Comparison of ENCODE assay signal across 9 mouse cellular contexts in genomic region chr19:21913748-21914611, GRCm38 (mm10).
DNase-seq lines count a peak whose midpoint lies in the region; ATAC-seq and TF ChIP-seq lines count a peak whose summit lies in the region.
"Had no signal": no experiment of that assay in that cellular context is flagged by ENCODE, and none has a peak within 500 bp of the region (broad histone marks: within the 10 kb centered on the region; RNA-seq: fewer than 3 reads in every experiment).

No protein-coding gene starts in this region.

- H3K9ac ChIP-seq in stomach, embryonic 14.5 days (replicated peaks; ENCODE audit: low read depth, low read length): no peak overlapping the region
- no peak overlapping the region for H3K9ac ChIP-seq in stomach, postnatal 0 days (ENCODE audit: low read length)
- H3K9ac ChIP-seq in liver, postnatal 0 days (replicated peaks): no peak overlapping the region
- no peak overlapping the region for H3K9ac ChIP-seq in midbrain, embryonic 16.5 days (ENCODE audit: low read depth, low read length)

- H3K27me3 ChIP-seq in stomach, embryonic 14.5 days (ENCODE audit: control insufficient read depth, insufficient read depth, low read length): no peaks in the 10 kb centered on the region
- H3K27me3 ChIP-seq in stomach, postnatal 0 days (ENCODE audit: control insufficient read depth, insufficient read depth, low read length): no peaks in the 10 kb centered on the region
- H3K27me3 ChIP-seq in liver, postnatal 0 days (ENCODE audit: insufficient read depth, low read length): no peaks in the 10 kb centered on the region
- H3K27me3 ChIP-seq in midbrain, embryonic 16.5 days (ENCODE audit: control insufficient read depth, insufficient read depth, low read depth, low read length): no peaks in the 10 kb centered on the region

- no peaks in the 10 kb centered on the region for H3K36me3 ChIP-seq in stomach, embryonic 14.5 days (ENCODE audit: control insufficient read depth, insufficient read depth, low read length)
- no peaks in the 10 kb centered on the region for H3K36me3 ChIP-seq in stomach, postnatal 0 days (ENCODE audit: control insufficient read depth, insufficient read depth, low read length)
- no peaks in the 10 kb centered on the region for H3K36me3 ChIP-seq in liver, postnatal 0 days (replicated peaks; ENCODE audit: insufficient read depth, low read length)
- H3K36me3 ChIP-seq in midbrain, embryonic 16.5 days (ENCODE audit: control insufficient read depth, insufficient read depth, low read length): no peaks in the 10 kb centered on the region

- intact Hi-C loops in gastrocnemius, postnatal 36 days (cut with DNase I): no loop called here

- whole genome bisulfite sequencing in stomach, embryonic 14.5 days: 60% methylated on average over 9 of the region's 9 CpGs
- WGBS in stomach, postnatal 0 days: 50% methylated on average over 9 of the region's 9 CpGs
- WGBS in liver, postnatal 0 days (ENCODE audit: insufficient replicate concordance): 46% methylated on average over 9 of the region's 9 CpGs
- 55% methylated on average over 9 of the region's 9 CpGs for WGBS in midbrain, embryonic 16.5 days

- H3K9me3 ChIP-seq in stomach, embryonic 14.5 days (ENCODE audit: control insufficient read depth, low read depth, low read length): no peaks in the 10 kb centered on the region
- H3K9me3 ChIP-seq in stomach, postnatal 0 days (ENCODE audit: control insufficient read depth, low read length): no peaks in the 10 kb centered on the region
- H3K9me3 ChIP-seq in liver, postnatal 0 days (ENCODE audit: low read length): no peaks in the 10 kb centered on the region
- H3K9me3 ChIP-seq in midbrain, embryonic 16.5 days (replicated peaks; ENCODE audit: control insufficient read depth, low read length, poor library complexity, severe bottlenecking): no peaks in the 10 kb centered on the region

- H3K4me2 ChIP-seq in stomach, embryonic 14.5 days (replicated peaks; ENCODE audit: low read depth, low read length): no peak overlapping the region
- H3K4me2 ChIP-seq in stomach, postnatal 0 days (replicated peaks; ENCODE audit: low read depth): no peak overlapping the region
- H3K4me2 ChIP-seq in liver, postnatal 0 days (ENCODE audit: low read depth, low read length): no peak overlapping the region
- H3K4me2 ChIP-seq in midbrain, embryonic 16.5 days (ENCODE audit: low read length): no peak overlapping the region

- ATAC-seq in stomach, embryonic 14.5 days (ENCODE audit: insufficient number of reproducible peaks, insufficient read depth, low FRiP score, low read depth): peak; percentile 33; the same call in 1 of the 2 replicates
- ATAC-seq in stomach, postnatal 0 days (ENCODE audit: low FRiP score, low TSS enrichment): no peak
- ATAC-seq in liver, postnatal 0 days: peak; percentile 65
- no peak for ATAC-seq in midbrain, embryonic 16.5 days
- ATAC-seq: intestine, postnatal 0 days had no signal

- H3K4me1 ChIP-seq in stomach, embryonic 14.5 days (ENCODE audit: control insufficient read depth, insufficient read depth, low read length): no peaks in the 10 kb centered on the region
- no peaks in the 10 kb centered on the region for H3K4me1 ChIP-seq in stomach, postnatal 0 days (replicated peaks; ENCODE audit: control insufficient read depth, insufficient read depth)
- no peaks in the 10 kb centered on the region for H3K4me1 ChIP-seq in liver, postnatal 0 days (ENCODE audit: insufficient read depth)
- no peaks in the 10 kb centered on the region; the same call in 1 of the 2 replicates for H3K4me1 ChIP-seq in midbrain, embryonic 16.5 days (ENCODE audit: control insufficient read depth, insufficient read depth, low read length)

- no peak for TF ChIP-seq CTCF in stomach, postnatal 0 days (IDR thresholded peaks at IDR 0.05; ENCODE audit: low read depth)
- TF ChIP-seq CTCF in liver, postnatal 0 days (IDR thresholded peaks at IDR 0.05; ENCODE audit: low read depth): no peak

- H3K4me3 ChIP-seq in stomach, embryonic 14.5 days (ENCODE audit: low read depth, low read length): no peak overlapping the region
- no peak overlapping the region for H3K4me3 ChIP-seq in stomach, postnatal 0 days (ENCODE audit: low read depth, low read length)
- no peak overlapping the region for H3K4me3 ChIP-seq in liver, postnatal 0 days (ENCODE audit: low read depth, low read length)
- H3K4me3 ChIP-seq in midbrain, embryonic 16.5 days (ENCODE audit: low read depth, low read length): no peak overlapping the region

- H3K27ac ChIP-seq in stomach, embryonic 14.5 days (ENCODE audit: low read length): no peak overlapping the region
- H3K27ac ChIP-seq in stomach, postnatal 0 days (replicated peaks): no peak overlapping the region
- H3K27ac ChIP-seq in liver, postnatal 0 days (ENCODE audit: low read depth): peak overlapping the region; percentile 49; the same call in 1 of the 2 replicates
- no peak overlapping the region for H3K27ac ChIP-seq in midbrain, embryonic 16.5 days (ENCODE audit: low read length)

- TF ChIP-seq EP300 in stomach, postnatal 0 days (optimal IDR thresholded peaks at IDR 0.05): no peak
- peak; percentile 67 for TF ChIP-seq EP300 in liver, postnatal 0 days (IDR thresholded peaks at IDR 0.05; ENCODE audit: low read depth)

- no peak for DNase-seq in stomach, postnatal 0 days (ENCODE audit: low spot score)
- peak; percentile 53 for DNase-seq in heart, adult 8-10 months (ENCODE audit: low spot score)
- DNase-seq in liver, postnatal 0 days: no peak
- DNase-seq in gastrocnemius, postnatal 36 days: no peak
- no peak for DNase-seq in ovary, postnatal 36 days (ENCODE audit: low spot score)
- DNase-seq: cerebellum, adult 8-10 months had no signal

Comparison
In these comparisons a context has a peak if more than half of its experiments do, and no peak if none do; other contexts are left out.
1. ATAC-seq: peak in stomach, embryonic 14.5 days (single experiment) and liver, postnatal 0 days (single experiment); none in stomach, postnatal 0 days (single experiment) and midbrain, embryonic 16.5 days (single experiment).